Mouse (Mus musculus) frontal cortex, postnatal 25 days (tissue): ENCODE data around the gene Adgrl4.

Experiments used
- DNase-seq, 2 experiments: peaks; one replicate each; pipeline ENCODE4 v3.0.0; 2022; ENCODE audit warnings: low spot score in 2 of 2

The Adgrl4 gene

GRCm38 (mm10) chr3:151437693-151438092 is at the start of gene Adgrl4:
TSS of gene Adgrl4 (plus strand) at chr3:151437887.
- DNase-seq: no peak

- no peak for DNase-seq
These were observed 46.8 kb upstream of the Adgrl4 start for GRCm38 (mm10) chr3:151390912-151391311.

GRCm38 (mm10) chr3:151392891-151393290 is 44.8 kb upstream of the Adgrl4 start:
- DNase-seq: no peak

GRCm38 (mm10) chr3:151393330-151393729 is 44.4 kb upstream of the Adgrl4 start:
- DNase-seq: no peak

GRCm38 (mm10) chr3:151399270-151399669 is 38.4 kb upstream of the Adgrl4 start:
- DNase-seq: no peak

- DNase-seq: no peak
These were observed 26.7 kb upstream of the Adgrl4 start for GRCm38 (mm10) chr3:151411031-151411430.

GRCm38 (mm10) chr3:151411488-151411887 is 26.2 kb upstream of the Adgrl4 start:
- no peak for DNase-seq

- no peak for DNase-seq
These were observed 20.8 kb upstream of the Adgrl4 start for GRCm38 (mm10) chr3:151416931-151417330.

- no peak for DNase-seq
These were observed 19.8 kb upstream of the Adgrl4 start for GRCm38 (mm10) chr3:151417688-151418572.

GRCm38 (mm10) chr3:151424326-151425207 is 13.1 kb upstream of the Adgrl4 start:
- DNase-seq: no peak

GRCm38 (mm10) chr3:151430106-151430505 is 7.6 kb upstream of the Adgrl4 start:
- no peak for DNase-seq

- no peak for DNase-seq
These were observed 6.2 kb upstream of the Adgrl4 start for GRCm38 (mm10) chr3:151431507-151431906.

- DNase-seq: no peak
These were observed 677 bp downstream of the Adgrl4 start for GRCm38 (mm10) chr3:151438364-151438763.

- no peak for DNase-seq
These were observed 2.3 kb downstream of the Adgrl4 start for GRCm38 (mm10) chr3:151439976-151440375.

GRCm38 (mm10) chr3:151442026-151442425 is 4.3 kb downstream of the Adgrl4 start:
- no peak for DNase-seq

- DNase-seq: no peak
These were observed 5.8 kb downstream of the Adgrl4 start for GRCm38 (mm10) chr3:151443486-151443885.

- DNase-seq: no peak
These were observed 6.6 kb downstream of the Adgrl4 start for GRCm38 (mm10) chr3:151444284-151444683.

GRCm38 (mm10) chr3:151445936-151446335 is 8.2 kb downstream of the Adgrl4 start:
- DNase-seq: no peak

GRCm38 (mm10) chr3:151454985-151455701 is 17.5 kb downstream of the Adgrl4 start:
- no peak for DNase-seq

- DNase-seq: no peak
These were observed 21.9 kb downstream of the Adgrl4 start for GRCm38 (mm10) chr3:151459430-151460190.

- DNase-seq: no peak
These were observed 27.5 kb downstream of the Adgrl4 start for GRCm38 (mm10) chr3:151465215-151465614.
